Mouse (Mus musculus): ENCODE data around the gene Higd1b. TPM values are rescaled to one million over a fixed set of nuclear protein-coding genes. Genes with fewer than 3 reads are reported as not detected.

The Higd1b gene
- polyA plus RNA-seq, 1 experiment from 2014 or later, result not detected

DNA sequence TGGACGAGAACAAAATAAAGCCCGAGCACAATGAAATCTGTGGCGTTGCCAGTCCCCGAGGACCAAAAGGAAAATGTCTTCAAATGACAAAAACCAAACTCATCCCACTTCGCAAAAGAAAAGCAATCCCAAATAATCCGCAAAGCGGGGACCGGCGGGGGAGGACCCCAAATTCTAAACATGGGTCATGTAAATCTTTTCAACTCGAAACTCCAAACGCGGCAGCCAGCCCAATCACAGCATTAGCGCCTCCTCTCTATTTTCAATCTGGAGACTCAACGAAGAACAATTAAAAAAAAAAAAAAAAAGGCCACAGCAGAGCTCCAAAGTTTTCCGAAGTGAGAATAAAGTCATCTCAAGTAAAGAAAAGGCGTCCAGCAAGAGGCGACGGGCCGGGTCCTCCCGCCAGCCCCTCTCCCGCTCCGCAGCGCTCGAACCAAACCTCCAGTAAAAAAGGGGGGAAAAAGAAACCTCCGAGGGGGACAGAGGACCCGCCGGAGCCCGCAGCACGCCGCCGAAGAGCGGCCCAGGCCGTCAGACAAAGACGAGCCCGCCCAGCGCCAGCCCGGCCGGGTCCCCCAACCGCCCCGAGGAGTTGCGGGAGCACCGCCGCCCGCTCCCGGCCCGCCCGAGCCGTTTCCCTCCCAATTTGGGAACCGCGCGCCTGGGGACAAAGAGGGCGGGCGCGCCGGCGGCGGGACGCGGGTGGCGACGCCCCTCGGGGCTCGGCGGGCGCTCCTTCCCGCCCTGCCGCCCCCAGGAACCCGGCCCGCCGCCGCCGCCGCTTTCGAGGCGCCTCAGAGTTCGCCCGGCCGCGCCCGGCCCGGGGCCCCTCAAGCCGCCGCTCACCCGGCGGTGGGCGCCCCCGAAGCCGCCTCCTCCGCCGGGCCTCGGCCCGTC lies 17.3 kb upstream of the Higd1b start:
- no peaks in the 10 kb centered on the region for H3K9me3 ChIP-seq (ENCODE audit: control insufficient read depth, low read length)
- peak overlapping the region; percentile 77 for H3K9ac ChIP-seq (ENCODE audit: low read depth, low read length)
- ATAC-seq (replicated peaks; ENCODE audit: low FRiP score), result no peak
- no peaks in the 10 kb centered on the region for H3K36me3 ChIP-seq (ENCODE audit: control insufficient read depth, insufficient read depth, low read length)
- H3K27ac ChIP-seq (ENCODE audit: low read depth, low read length), result peak overlapping the region; percentile 92
- H3K4me2 ChIP-seq, result peak overlapping the region; percentile 82
- DNase-seq (ENCODE audit: low spot score), result peak; percentile 54
- peak overlapping the region; percentile 69 for H3K4me3 ChIP-seq (ENCODE audit: low read depth, low read length)
- 1% methylated on average over 55 of the region's 92 CpGs for WGBS
- H3K4me1 ChIP-seq (replicated peaks; ENCODE audit: control insufficient read depth, insufficient read depth, low read length), result no peaks in the 10 kb centered on the region
- H3K27me3 ChIP-seq (replicated peaks; ENCODE audit: control insufficient read depth, insufficient read depth, low read length), result peaks cover 55% of the 10 kb centered on the region

DNA sequence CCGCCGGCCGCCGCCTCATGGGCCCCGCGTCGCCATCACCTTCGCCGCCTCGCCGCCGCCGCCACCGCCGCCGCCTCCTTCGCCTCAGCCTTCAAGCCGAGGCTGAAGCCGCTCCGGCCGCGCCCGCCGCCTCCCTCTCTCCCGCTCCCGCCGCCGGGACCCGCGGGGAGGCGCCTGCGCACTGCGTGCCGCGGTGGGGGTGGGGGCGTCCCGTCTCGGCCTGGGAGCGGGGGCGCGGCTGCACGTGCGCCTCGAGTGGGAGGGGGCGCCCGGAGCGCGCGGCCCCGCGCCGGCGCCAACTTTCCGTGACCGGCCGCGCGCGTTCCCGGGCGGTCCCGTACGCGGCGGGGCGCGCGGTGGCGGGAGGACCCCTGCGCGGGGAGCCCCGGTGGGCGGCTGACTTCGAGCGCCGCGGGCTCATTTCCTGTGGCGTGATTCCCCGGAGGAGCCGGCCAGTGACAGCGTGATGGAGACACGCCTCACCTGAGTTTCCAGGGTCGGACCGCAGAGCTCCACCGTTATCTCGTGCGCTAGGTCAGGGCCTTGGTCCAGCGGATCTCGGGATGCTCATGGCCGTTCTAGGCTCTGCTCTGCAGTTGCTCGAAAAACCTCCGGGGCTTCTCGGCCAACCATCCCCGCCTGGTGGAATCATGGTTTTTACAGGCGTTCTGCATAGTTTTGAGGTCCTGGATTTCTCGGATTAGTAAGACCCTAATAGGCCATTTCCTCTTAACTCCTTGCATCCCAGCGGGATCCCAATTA lies 16.4 kb upstream of the Higd1b start, which contains the start of gene Gjc1:
Gene Gjc1 (minus strand): TSS at position 680 of the 762 bp plus-strand sequence.
- H3K36me3 ChIP-seq (ENCODE audit: control insufficient read depth, insufficient read depth, low read length), result no peaks in the 10 kb centered on the region
- H3K9ac ChIP-seq (ENCODE audit: low read depth, low read length), result peak within 1 kb of the TSS; percentile 77

DNA sequence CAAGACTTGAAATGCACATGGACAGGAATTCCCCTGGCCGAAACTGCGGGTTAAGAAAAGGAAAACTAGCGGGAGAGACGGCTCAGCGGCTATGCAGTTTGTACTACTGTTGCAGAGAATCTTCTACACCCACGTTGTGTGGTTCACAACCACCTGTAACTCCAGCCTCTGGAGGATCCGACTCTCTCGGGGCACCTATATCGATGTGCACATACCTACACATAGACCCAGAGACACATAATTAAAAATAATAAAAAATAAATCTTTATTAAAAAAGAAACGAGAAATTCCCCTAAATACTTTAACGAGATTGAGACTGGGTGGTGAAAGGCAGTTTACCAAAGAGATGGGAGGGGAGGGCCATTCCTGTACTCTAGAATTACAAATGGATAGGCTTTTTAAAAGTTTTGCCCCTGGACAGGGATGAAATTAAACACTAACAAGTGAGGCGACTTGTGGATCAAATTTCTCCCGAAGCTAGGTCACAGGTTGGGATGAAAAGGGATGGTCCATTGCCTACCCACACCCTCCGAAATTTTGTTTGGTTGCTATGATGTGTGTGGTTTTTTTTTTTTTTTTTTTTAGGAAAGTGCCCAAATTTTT lies 15.8 kb upstream of the Higd1b start:
- no peaks in the 10 kb centered on the region for H3K9me3 ChIP-seq (ENCODE audit: control insufficient read depth, low read length)
- WGBS, result 7% methylated on average over 14 of the region's 14 CpGs
- H3K4me3 ChIP-seq (ENCODE audit: low read depth, low read length), result peak overlapping the region; percentile 69
- H3K9ac ChIP-seq (ENCODE audit: low read depth, low read length), result no peak overlapping the region
- ATAC-seq (replicated peaks; ENCODE audit: low FRiP score) (no peak), DNase-seq (ENCODE audit: low spot score) (no peak)
- H3K4me2 ChIP-seq, result peak overlapping the region; percentile 82
- no peaks in the 10 kb centered on the region for H3K36me3 ChIP-seq (ENCODE audit: control insufficient read depth, insufficient read depth, low read length)
- H3K27ac ChIP-seq (ENCODE audit: low read depth, low read length), result 0 out of 2 replicates have a peak overlapping the region, but pooled peaks have one; percentile 92
- H3K27me3 ChIP-seq (replicated peaks; ENCODE audit: control insufficient read depth, insufficient read depth, low read length), result peaks cover 55% of the 10 kb centered on the region
- H3K4me1 ChIP-seq (replicated peaks; ENCODE audit: control insufficient read depth, insufficient read depth, low read length), result no peaks in the 10 kb centered on the region

More for the DNA sequence above, 16.4 kb upstream of the Higd1b start, which contains the start of gene Gjc1:
- Histone ChIP-seq H3K27ac (ENCODE audit: low read depth, low read length) (peak within 1 kb of the TSS; percentile 92), H3K27me3 (replicated peaks; ENCODE audit: control insufficient read depth, insufficient read depth, low read length) (peaks cover 55% of the 10 kb centered on the region), H3K4me2 (peak within 1 kb of the TSS; percentile 82), H3K4me1 (replicated peaks; ENCODE audit: control insufficient read depth, insufficient read depth, low read length) (no peaks in the 10 kb centered on the region), H3K9me3 (ENCODE audit: control insufficient read depth, low read length) (no peaks in the 10 kb centered on the region), H3K4me3 (ENCODE audit: low read depth, low read length) (peak within 1 kb of the TSS; percentile 69)
- DNase-seq (ENCODE audit: low spot score) (peak; percentile 62), ATAC-seq (replicated peaks; ENCODE audit: low FRiP score) (no peak; the same call in 1 of the 2 replicates)
- WGBS, result under 1% methylated on average over 67 of the region's 97 CpGs

DNA sequence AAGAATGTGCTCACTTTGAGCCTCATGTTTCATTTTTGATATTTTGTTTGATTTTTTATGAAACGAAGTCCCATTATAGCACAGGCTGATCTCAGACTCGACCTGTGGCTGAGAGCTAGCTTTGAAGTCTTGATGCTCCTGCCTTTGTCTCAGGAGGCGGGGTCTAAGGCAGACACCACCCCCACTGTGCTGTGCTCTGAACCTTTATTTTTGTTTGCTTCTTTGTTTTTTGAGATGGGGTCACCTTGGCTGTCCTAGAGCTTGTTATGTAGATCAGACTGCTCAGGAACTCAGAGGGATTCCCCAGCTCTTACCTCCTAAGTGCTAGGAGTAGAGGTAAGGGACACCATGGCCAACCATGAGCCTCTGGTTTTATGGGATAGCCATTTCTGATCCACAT lies 15.2 kb upstream of the Higd1b start:
- no peaks in the 10 kb centered on the region for H3K9me3 ChIP-seq (ENCODE audit: control insufficient read depth, low read length)
- H3K4me2 ChIP-seq, result no peak overlapping the region
- ATAC-seq (replicated peaks; ENCODE audit: low FRiP score) (no peak), DNase-seq (ENCODE audit: low spot score) (no peak)
- no peaks in the 10 kb centered on the region for H3K4me1 ChIP-seq (replicated peaks; ENCODE audit: control insufficient read depth, insufficient read depth, low read length)
- no peak overlapping the region for H3K27ac ChIP-seq (ENCODE audit: low read depth, low read length)
- 15% methylated on average over 3 of the region's 3 CpGs for WGBS
- peaks cover 55% of the 10 kb centered on the region for H3K27me3 ChIP-seq (replicated peaks; ENCODE audit: control insufficient read depth, insufficient read depth, low read length)
- H3K4me3 ChIP-seq (ENCODE audit: low read depth, low read length), result no peak overlapping the region
- no peak overlapping the region for H3K9ac ChIP-seq (ENCODE audit: low read depth, low read length)
- no peaks in the 10 kb centered on the region for H3K36me3 ChIP-seq (ENCODE audit: control insufficient read depth, insufficient read depth, low read length)

DNA sequence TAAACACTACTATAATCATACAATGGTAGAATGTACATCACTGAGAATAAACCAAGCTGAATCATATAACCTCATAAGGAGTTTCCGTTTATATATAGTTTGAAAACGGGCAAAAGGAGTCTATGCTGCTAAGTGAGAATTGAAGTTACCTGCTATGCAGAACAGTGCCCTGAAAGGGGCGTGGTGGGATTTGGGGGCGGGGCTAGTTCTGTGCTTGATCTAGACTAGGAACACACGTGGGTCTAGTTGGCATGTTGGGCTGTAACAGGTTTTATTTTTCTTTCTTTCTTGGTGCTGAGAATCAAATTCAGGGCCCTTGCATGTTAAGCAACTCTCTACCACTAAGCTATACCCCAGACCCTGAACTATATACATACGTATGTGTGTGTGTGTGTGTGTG lies 14.4 kb upstream of the Higd1b start:
- Histone ChIP-seq H3K36me3 (ENCODE audit: control insufficient read depth, insufficient read depth, low read length) (no peaks in the 10 kb centered on the region), H3K9me3 (ENCODE audit: control insufficient read depth, low read length) (no peaks in the 10 kb centered on the region), H3K27me3 (replicated peaks; ENCODE audit: control insufficient read depth, insufficient read depth, low read length) (peaks cover 50% of the 10 kb centered on the region), H3K27ac (ENCODE audit: low read depth, low read length) (no peak overlapping the region), H3K9ac (ENCODE audit: low read depth, low read length) (no peak overlapping the region), H3K4me2 (no peak overlapping the region), H3K4me1 (replicated peaks; ENCODE audit: control insufficient read depth, insufficient read depth, low read length) (no peaks in the 10 kb centered on the region), H3K4me3 (ENCODE audit: low read depth, low read length) (no peak overlapping the region)
- no peak for ATAC-seq (replicated peaks; ENCODE audit: low FRiP score)
- WGBS, result 49% methylated on average over 6 of the region's 6 CpGs
- DNase-seq (ENCODE audit: low spot score), result no peak

DNA sequence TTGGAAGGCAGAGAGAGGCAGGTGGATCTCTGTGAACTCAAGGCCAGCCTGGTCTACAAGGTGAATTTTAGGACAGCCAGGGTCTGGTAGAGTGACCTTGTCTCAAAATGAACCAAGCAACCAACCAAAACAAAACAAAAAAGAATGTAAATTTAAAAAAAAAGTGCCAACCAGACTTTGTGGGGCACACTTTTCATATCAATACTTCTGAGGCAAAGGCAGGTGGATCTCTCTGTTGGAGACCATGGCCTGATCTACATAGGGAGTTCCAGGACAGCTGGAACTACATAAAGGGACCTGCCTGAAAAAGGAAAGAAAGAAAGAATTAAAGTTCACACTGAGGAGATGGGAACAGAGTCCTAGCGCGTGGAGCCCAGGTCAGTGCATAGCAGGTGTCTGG lies 9.2 kb upstream of the Higd1b start:
- DNase-seq (ENCODE audit: low spot score), result no peak
- H3K4me3 ChIP-seq (ENCODE audit: low read depth, low read length), result no peak overlapping the region
- H3K4me2 ChIP-seq, result no peak overlapping the region
- H3K9ac ChIP-seq (ENCODE audit: low read depth, low read length), result no peak overlapping the region
- H3K4me1 ChIP-seq (replicated peaks; ENCODE audit: control insufficient read depth, insufficient read depth, low read length), result no peaks in the 10 kb centered on the region
- no peak overlapping the region for H3K27ac ChIP-seq (ENCODE audit: low read depth, low read length)
- WGBS, result 59% methylated on average over 2 of the region's 2 CpGs
- no peak for ATAC-seq (replicated peaks; ENCODE audit: low FRiP score)
- H3K9me3 ChIP-seq (ENCODE audit: control insufficient read depth, low read length), result no peaks in the 10 kb centered on the region
- H3K36me3 ChIP-seq (ENCODE audit: control insufficient read depth, insufficient read depth, low read length), result no peaks in the 10 kb centered on the region
- H3K27me3 ChIP-seq (replicated peaks; ENCODE audit: control insufficient read depth, insufficient read depth, low read length), result peaks cover 6% of the 10 kb centered on the region

DNA sequence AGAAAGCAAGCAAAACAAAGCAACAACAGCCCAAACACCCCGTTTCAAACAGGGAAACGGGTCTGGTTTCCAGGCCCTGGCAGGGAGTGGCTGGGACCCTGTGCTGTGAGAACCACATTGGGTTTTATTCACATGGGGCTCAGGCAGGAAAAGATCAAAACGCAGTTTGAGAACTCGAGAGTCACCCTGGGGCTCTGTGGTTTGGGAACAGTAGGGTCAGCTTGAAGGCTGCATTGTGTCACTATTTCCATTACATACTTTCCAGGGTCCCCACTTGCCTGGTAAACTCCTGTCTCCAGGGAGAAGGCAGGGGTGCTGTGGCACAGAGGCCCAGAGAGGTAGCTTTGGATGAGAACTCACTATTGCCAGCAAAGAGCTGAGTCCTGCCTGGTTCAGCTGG lies 8.6 kb upstream of the Higd1b start:
- ATAC-seq (replicated peaks; ENCODE audit: low FRiP score), result no peak
- H3K4me3 ChIP-seq (ENCODE audit: low read depth, low read length), result no peak overlapping the region
- H3K36me3 ChIP-seq (ENCODE audit: control insufficient read depth, insufficient read depth, low read length), result no peaks in the 10 kb centered on the region
- H3K27me3 ChIP-seq (replicated peaks; ENCODE audit: control insufficient read depth, insufficient read depth, low read length), result peaks cover 4% of the 10 kb centered on the region
- no peak for DNase-seq (ENCODE audit: low spot score)
- H3K9ac ChIP-seq (ENCODE audit: low read depth, low read length), result no peak overlapping the region
- 42% methylated on average over 4 of the region's 4 CpGs for WGBS
- H3K27ac ChIP-seq (ENCODE audit: low read depth, low read length), result no peak overlapping the region
- no peaks in the 10 kb centered on the region for H3K9me3 ChIP-seq (ENCODE audit: control insufficient read depth, low read length)
- H3K4me1 ChIP-seq (replicated peaks; ENCODE audit: control insufficient read depth, insufficient read depth, low read length), result no peaks in the 10 kb centered on the region
- H3K4me2 ChIP-seq, result no peak overlapping the region

DNA sequence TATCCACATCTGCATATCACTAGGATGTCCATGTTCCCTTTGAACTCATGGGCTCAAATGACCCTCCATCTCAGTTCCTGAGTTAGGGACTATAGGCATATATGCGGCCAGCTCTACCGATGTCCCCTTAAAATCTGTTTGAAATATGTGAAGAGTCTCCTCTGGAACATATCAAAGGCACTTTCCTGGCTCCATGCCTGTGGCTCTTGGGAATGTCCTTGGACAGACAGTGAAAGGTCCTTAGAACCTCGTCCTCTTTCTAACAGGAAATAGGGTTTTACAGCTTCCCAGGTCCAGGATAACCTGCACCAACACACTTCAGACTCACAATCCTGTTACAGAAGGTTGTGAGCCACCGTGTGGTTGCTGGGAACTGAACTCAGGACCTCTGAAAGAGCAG lies 5.4 kb upstream of the Higd1b start:
- Histone ChIP-seq H3K27me3 (replicated peaks; ENCODE audit: control insufficient read depth, insufficient read depth, low read length) (no peaks in the 10 kb centered on the region), H3K4me2 (no peak overlapping the region), H3K27ac (ENCODE audit: low read depth, low read length) (no peak overlapping the region), H3K4me3 (ENCODE audit: low read depth, low read length) (no peak overlapping the region), H3K4me1 (replicated peaks; ENCODE audit: control insufficient read depth, insufficient read depth, low read length) (no peaks in the 10 kb centered on the region), H3K36me3 (ENCODE audit: control insufficient read depth, insufficient read depth, low read length) (no peaks in the 10 kb centered on the region), H3K9me3 (ENCODE audit: control insufficient read depth, low read length) (no peaks in the 10 kb centered on the region), H3K9ac (ENCODE audit: low read depth, low read length) (no peak overlapping the region)
- no peak for DNase-seq (ENCODE audit: low spot score)
- ATAC-seq (replicated peaks; ENCODE audit: low FRiP score), result no peak
- 62% methylated on average over 4 of the region's 4 CpGs for WGBS
